In genomic region chr13:54610613-54610971, GRCm38 (mm10) we compare ENCODE assay signal across 8 mouse cellular contexts. TPM values are rescaled to one million over a fixed set of nuclear protein-coding genes. Genes with fewer than 3 reads are reported as not detected.
DNase-seq lines count a peak whose midpoint lies in the region; ATAC-seq and TF ChIP-seq lines count a peak whose summit lies in the region.

No protein-coding gene starts in this region.

- no peaks in the 10 kb centered on the region for H3K36me3 ChIP-seq in forebrain, embryonic 14.5 days (ENCODE audit: control insufficient read depth, insufficient read depth, low read length)
- H3K36me3 ChIP-seq in limb, embryonic 15.5 days = peaks cover 5% of the 10 kb centered on the region
- H3K36me3 ChIP-seq in neural tube, embryonic 15.5 days = peaks cover 13% of the 10 kb centered on the region

- peak in 1 of 2 experiments; percentile 47 for DNase-seq in layer of hippocampus, adult 2 months (ENCODE audit: low spot score in 2 of 2)
- DNase-seq in layer of hippocampus, adult 9-10 months (ENCODE audit: low spot score) = no peak
- DNase-seq in brain, adult 2 months (ENCODE audit: low read depth, low spot score) = peak; percentile 80
- DNase-seq in forebrain, embryonic 14.5 days (ENCODE audit: low spot score) = peak; percentile 6
- DNase-seq in kidney, postnatal 14 days = no peak

- H3K9me3 ChIP-seq in forebrain, embryonic 14.5 days (replicated peaks; ENCODE audit: control insufficient read depth, low read length) = no peaks in the 10 kb centered on the region
- H3K9me3 ChIP-seq in limb, embryonic 15.5 days = no peaks in the 10 kb centered on the region
- no peaks in the 10 kb centered on the region for H3K9me3 ChIP-seq in neural tube, embryonic 15.5 days (replicated peaks)

- 10% methylated on average over 13 of the region's 13 CpGs for WGBS in forebrain, embryonic 14.5 days
- 12% methylated on average over 13 of the region's 13 CpGs for WGBS in limb, embryonic 15.5 days
- 5% methylated on average over 13 of the region's 13 CpGs for WGBS in neural tube, embryonic 15.5 days

- H3K4me2 ChIP-seq in forebrain, embryonic 14.5 days (ENCODE audit: low read length) = peak overlapping the region; percentile 84
- peak overlapping the region; percentile 93 for H3K4me2 ChIP-seq in limb, embryonic 15.5 days
- peak overlapping the region; percentile 85 for H3K4me2 ChIP-seq in neural tube, embryonic 15.5 days

- H3K4me1 ChIP-seq in forebrain, embryonic 14.5 days (ENCODE audit: control insufficient read depth, insufficient read depth, low read length) = 0 out of 2 replicates have a peak, but pooled peaks cover 4% of the 10 kb centered on the region
- peaks cover 21% of the 10 kb centered on the region for H3K4me1 ChIP-seq in limb, embryonic 15.5 days
- peaks cover 33% of the 10 kb centered on the region for H3K4me1 ChIP-seq in neural tube, embryonic 15.5 days

- peak overlapping the region; percentile 98 for H3K27ac ChIP-seq in layer of hippocampus, adult 2 months
- 0 out of 2 replicates have a peak overlapping the region, but pooled peaks have one; percentile 48 for H3K27ac ChIP-seq in forebrain, embryonic 14.5 days (ENCODE audit: low read depth, low read length)
- H3K27ac ChIP-seq in limb, embryonic 15.5 days = peak overlapping the region; percentile 65
- peak overlapping the region; percentile 88 for H3K27ac ChIP-seq in neural tube, embryonic 15.5 days (replicated peaks)

- ATAC-seq in forebrain, embryonic 14.5 days = peak; percentile 29; the same call in 1 of the 2 replicates
- ATAC-seq in limb, embryonic 15.5 days (ENCODE audit: insufficient number of reproducible peaks, low FRiP score, low TSS enrichment, low read depth) = no peak
- ATAC-seq in neural tube, embryonic 15.5 days (ENCODE audit: low FRiP score) = peak; percentile 65
- ATAC-seq in inflammation-experienced regulatory T-cells, adult 6 months = no peak

- H3K9ac ChIP-seq in forebrain, embryonic 14.5 days (ENCODE audit: low read length) = peak overlapping the region; percentile 84
- H3K9ac ChIP-seq in limb, embryonic 15.5 days = peak overlapping the region; percentile 79
- peak overlapping the region; percentile 88 for H3K9ac ChIP-seq in neural tube, embryonic 15.5 days (replicated peaks)

- no peaks in the 10 kb centered on the region for H3K27me3 ChIP-seq in forebrain, embryonic 14.5 days (replicated peaks; ENCODE audit: control insufficient read depth, insufficient read depth, low read length)
- H3K27me3 ChIP-seq in limb, embryonic 15.5 days = no peaks in the 10 kb centered on the region
- H3K27me3 ChIP-seq in neural tube, embryonic 15.5 days (replicated peaks) = no peaks in the 10 kb centered on the region

- H3K4me3 ChIP-seq in layer of hippocampus, adult 2 months = peak overlapping the region; percentile 99
- H3K4me3 ChIP-seq in forebrain, embryonic 14.5 days (ENCODE audit: low read depth, low read length) = peak overlapping the region; percentile 66
- H3K4me3 ChIP-seq in limb, embryonic 15.5 days = peak overlapping the region; percentile 76
- H3K4me3 ChIP-seq in neural tube, embryonic 15.5 days (replicated peaks) = peak overlapping the region; percentile 81

- no peak for TF ChIP-seq CTCF in layer of hippocampus, adult 2 months (conservative IDR thresholded peaks at IDR 0.05)

RNA-seq across cellular contexts. Expression of gene Cltb, which starts 0.6 kb away (rescaled TPM):
- 100 to 1,000 TPM; 252 to 268 TPM for total RNA-seq in layer of hippocampus, adult 2 months (2021)
- 84.4 and 107 TPM in 2 replicates for polyA plus RNA-seq in forebrain, embryonic 14.5 days (2014; fragmentation: Nextera tagmentation; extraction: Ambion mirVana)
- 87.6 and 96.9 TPM in 2 replicates for polyA plus RNA-seq in limb, embryonic 15.5 days (2015; fragmentation: Nextera tagmentation; extraction: Ambion mirVana)
- polyA plus RNA-seq in neural tube, embryonic 15.5 days (2015; fragmentation: Nextera tagmentation; extraction: Ambion mirVana) = 230 and 259 TPM in 2 replicates
- 10 to 100 TPM; 10.2 to 13.8 (median 11.3) TPM for polyA plus RNA-seq in inflammation-experienced regulatory T-cells, adult 6 months (2017; shearing (Covaris generic))

RNA-seq across cellular contexts. Expression of gene Faf2, which starts 11.0 kb away (rescaled TPM):
- 10 to 100 TPM; 54.2 to 59.8 TPM for total RNA-seq in layer of hippocampus, adult 2 months (2021)
- 90.3 and 93.9 TPM in 2 replicates for polyA plus RNA-seq in forebrain, embryonic 14.5 days (2014; fragmentation: Nextera tagmentation; extraction: Ambion mirVana)
- 81.9 and 84.9 TPM in 2 replicates for polyA plus RNA-seq in limb, embryonic 15.5 days (2015; fragmentation: Nextera tagmentation; extraction: Ambion mirVana)
- polyA plus RNA-seq in neural tube, embryonic 15.5 days (2015; fragmentation: Nextera tagmentation; extraction: Ambion mirVana) = 58.1 and 64.7 TPM in 2 replicates
- 10 to 100 TPM; 71.0 to 88.8 (median 87.8) TPM for polyA plus RNA-seq in inflammation-experienced regulatory T-cells, adult 6 months (2017; shearing (Covaris generic))

RNA-seq across cellular contexts. Expression of gene Higd2a, which starts 20.6 kb away (rescaled TPM):
- 100 to 1,000 TPM; 163 to 167 TPM for total RNA-seq in layer of hippocampus, adult 2 months (2021)
- polyA plus RNA-seq in forebrain, embryonic 14.5 days (2014; fragmentation: Nextera tagmentation; extraction: Ambion mirVana) = 213 and 245 TPM in 2 replicates
- 148 and 153 TPM in 2 replicates for polyA plus RNA-seq in limb, embryonic 15.5 days (2015; fragmentation: Nextera tagmentation; extraction: Ambion mirVana)
- polyA plus RNA-seq in neural tube, embryonic 15.5 days (2015; fragmentation: Nextera tagmentation; extraction: Ambion mirVana) = 267 and 285 TPM in 2 replicates
- 100 to 1,000 TPM; 101 to 139 (median 122) TPM for polyA plus RNA-seq in inflammation-experienced regulatory T-cells, adult 6 months (2017; shearing (Covaris generic))

RNA-seq across cellular contexts. Expression of gene Nop16, which starts 20.7 kb away (rescaled TPM):
- 10 to 100 TPM; 24.8 to 28.1 TPM for total RNA-seq in layer of hippocampus, adult 2 months (2021)
- 31.4 and 38.8 TPM in 2 replicates for polyA plus RNA-seq in forebrain, embryonic 14.5 days (2014; fragmentation: Nextera tagmentation; extraction: Ambion mirVana)
- 91.5 and 102 TPM in 2 replicates for polyA plus RNA-seq in limb, embryonic 15.5 days (2015; fragmentation: Nextera tagmentation; extraction: Ambion mirVana)
- polyA plus RNA-seq in neural tube, embryonic 15.5 days (2015; fragmentation: Nextera tagmentation; extraction: Ambion mirVana) = 64.7 and 69.8 TPM in 2 replicates
- polyA plus RNA-seq in inflammation-experienced regulatory T-cells, adult 6 months (2017; shearing (Covaris generic)) = 10 to 100 TPM; 53.6 to 63.9 (median 55.8) TPM

RNA-seq across cellular contexts. Expression of gene Arl10, which starts 35.8 kb away (rescaled TPM):
- 10 to 100 TPM; 30.5 to 34.0 TPM for total RNA-seq in layer of hippocampus, adult 2 months (2021)
- polyA plus RNA-seq in forebrain, embryonic 14.5 days (2014; fragmentation: Nextera tagmentation; extraction: Ambion mirVana) = 57.4 and 72.5 TPM in 2 replicates
- polyA plus RNA-seq in limb, embryonic 15.5 days (2015; fragmentation: Nextera tagmentation; extraction: Ambion mirVana) = 24.5 and 27.0 TPM in 2 replicates
- 81.9 and 93.8 TPM in 2 replicates for polyA plus RNA-seq in neural tube, embryonic 15.5 days (2015; fragmentation: Nextera tagmentation; extraction: Ambion mirVana)
- 1 to 10 TPM; 4.2 to 9.1 (median 4.2) TPM for polyA plus RNA-seq in inflammation-experienced regulatory T-cells, adult 6 months (2017; shearing (Covaris generic))

Comparison
In these comparisons a context has a peak if more than half of its experiments do, and no peak if none do; other contexts are left out.
1. DNase-seq: peak in brain, adult 2 months (single experiment) and forebrain, embryonic 14.5 days (single experiment); none in layer of hippocampus, adult 9-10 months (single experiment) and kidney, postnatal 14 days (single experiment).
2. H3K27ac ChIP-seq: peak in every context shown above with its lines; median percentile 98 in layer of hippocampus, adult 2 months; 88 in neural tube, embryonic 15.5 days; 65 in limb, embryonic 15.5 days; 48 in forebrain, embryonic 14.5 days.
3. ATAC-seq: peak in forebrain, embryonic 14.5 days (single experiment) and neural tube, embryonic 15.5 days (single experiment); none in limb, embryonic 15.5 days (single experiment) and inflammation-experienced regulatory T-cells, adult 6 months (single experiment).
4. Peak in every context shown above with its lines, with median percentiles within 50 percentile points of each other: H3K4me3 ChIP-seq, H3K4me2 ChIP-seq and H3K9ac ChIP-seq.